Mouse (Mus musculus): ENCODE measurements around the gene Pde8a. TPM values are rescaled to one million over a fixed set of nuclear protein-coding genes. Genes with fewer than 3 reads are reported as not detected.

The Pde8a gene
- polyA plus RNA-seq, 1 experiment, result 3.5 TPM

- 83% methylated on average over 3 of the region's 3 CpGs for WGBS
- TF ChIP-seq POLR2A (IDR thresholded peaks at IDR 0.05; ENCODE audit: low read depth, low read length) (no peak), CTCF (IDR thresholded peaks at IDR 0.05; ENCODE audit: extremely low read depth, insufficient read length, insufficient replicate concordance, low read depth, low read length) (no peak)
- H3K4me1 ChIP-seq (ENCODE audit: control insufficient read depth, insufficient read depth, insufficient read length, low read length), result no peaks in the 10 kb centered on the region; the same call in 1 of the 2 replicates
- H3K36me3 ChIP-seq (ENCODE audit: control insufficient read depth, insufficient read depth, low read length), result no peaks in the 10 kb centered on the region
- no peaks in the 10 kb centered on the region for H3K27me3 ChIP-seq (ENCODE audit: control insufficient read depth, insufficient read depth, low read length)
- no peak overlapping the region for H3K4me3 ChIP-seq (ENCODE audit: low read depth, low read length)
- no peak overlapping the region for H3K27ac ChIP-seq (ENCODE audit: insufficient read depth, low read depth, low read length)
Observed at GRCm38 (mm10) chr7:81220381-81220780, 7.0 kb downstream of the Pde8a start.

GRCm38 (mm10) chr7:81224260-81224659 lies 10.9 kb downstream of the Pde8a start:
- Histone ChIP-seq H3K27me3 (ENCODE audit: control insufficient read depth, insufficient read depth, low read length) (no peaks in the 10 kb centered on the region), H3K4me1 (ENCODE audit: control insufficient read depth, insufficient read depth, insufficient read length, low read length) (no peaks in the 10 kb centered on the region; the same call in 1 of the 2 replicates), H3K36me3 (ENCODE audit: control insufficient read depth, insufficient read depth, low read length) (no peaks in the 10 kb centered on the region), H3K27ac (ENCODE audit: insufficient read depth, low read depth, low read length) (no peak overlapping the region), H3K4me3 (ENCODE audit: low read depth, low read length) (no peak overlapping the region)
- TF ChIP-seq CTCF (IDR thresholded peaks at IDR 0.05; ENCODE audit: extremely low read depth, insufficient read length, insufficient replicate concordance, low read depth, low read length), result no peak
- no peak for TF ChIP-seq POLR2A (IDR thresholded peaks at IDR 0.05; ENCODE audit: low read depth, low read length)
- WGBS, result 87% methylated on average over 7 of the region's 7 CpGs

- TF ChIP-seq POLR2A (IDR thresholded peaks at IDR 0.05; ENCODE audit: low read depth, low read length), result no peak
- no peak overlapping the region for H3K27ac ChIP-seq (ENCODE audit: insufficient read depth, low read depth, low read length)
- WGBS, result 76% methylated on average over 7 of the region's 7 CpGs
Observed at GRCm38 (mm10) chr7:81230091-81230792, 16.8 kb downstream of the Pde8a start.

GRCm38 (mm10) chr7:81232674-81233073 lies 19.3 kb downstream of the Pde8a start:
- Histone ChIP-seq H3K36me3 (ENCODE audit: control insufficient read depth, insufficient read depth, low read length) (no peaks in the 10 kb centered on the region), H3K4me1 (ENCODE audit: control insufficient read depth, insufficient read depth, insufficient read length, low read length) (no peaks in the 10 kb centered on the region), H3K4me3 (ENCODE audit: low read depth, low read length) (no peak overlapping the region), H3K27ac (ENCODE audit: insufficient read depth, low read depth, low read length) (no peak overlapping the region), H3K27me3 (ENCODE audit: control insufficient read depth, insufficient read depth, low read length) (no peaks in the 10 kb centered on the region)
- TF ChIP-seq CTCF (IDR thresholded peaks at IDR 0.05; ENCODE audit: extremely low read depth, insufficient read length, insufficient replicate concordance, low read depth, low read length) (no peak), POLR2A (IDR thresholded peaks at IDR 0.05; ENCODE audit: low read depth, low read length) (no peak)
- WGBS, result 91% methylated on average over 2 of the region's 2 CpGs

More at GRCm38 (mm10) chr7:81230091-81230792, 16.8 kb downstream of the Pde8a start:
- no peaks in the 10 kb centered on the region for H3K27me3 ChIP-seq (ENCODE audit: control insufficient read depth, insufficient read depth, low read length)
- H3K4me1 ChIP-seq (ENCODE audit: control insufficient read depth, insufficient read depth, insufficient read length, low read length), result no peaks in the 10 kb centered on the region
- H3K4me3 ChIP-seq (ENCODE audit: low read depth, low read length), result no peak overlapping the region
- H3K36me3 ChIP-seq (ENCODE audit: control insufficient read depth, insufficient read depth, low read length), result no peaks in the 10 kb centered on the region

GRCm38 (mm10) chr7:81235117-81235516 lies 21.7 kb downstream of the Pde8a start:
- no peaks in the 10 kb centered on the region for H3K27me3 ChIP-seq (ENCODE audit: control insufficient read depth, insufficient read depth, low read length)
- TF ChIP-seq POLR2A (IDR thresholded peaks at IDR 0.05; ENCODE audit: low read depth, low read length) (no peak), CTCF (IDR thresholded peaks at IDR 0.05; ENCODE audit: extremely low read depth, insufficient read length, insufficient replicate concordance, low read depth, low read length) (no peak)
- H3K36me3 ChIP-seq (ENCODE audit: control insufficient read depth, insufficient read depth, low read length), result no peaks in the 10 kb centered on the region
- H3K27ac ChIP-seq (ENCODE audit: insufficient read depth, low read depth, low read length), result no peak overlapping the region
- no peaks in the 10 kb centered on the region for H3K4me1 ChIP-seq (ENCODE audit: control insufficient read depth, insufficient read depth, insufficient read length, low read length)
- H3K4me3 ChIP-seq (ENCODE audit: low read depth, low read length), result no peak overlapping the region
- WGBS, result 78% methylated on average over 2 of the region's 2 CpGs

GRCm38 (mm10) chr7:81235600-81236223 lies 22.3 kb downstream of the Pde8a start:
- no peak overlapping the region for H3K27ac ChIP-seq (ENCODE audit: insufficient read depth, low read depth, low read length)
- H3K36me3 ChIP-seq (ENCODE audit: control insufficient read depth, insufficient read depth, low read length), result no peaks in the 10 kb centered on the region
- TF ChIP-seq POLR2A (IDR thresholded peaks at IDR 0.05; ENCODE audit: low read depth, low read length) (no peak), CTCF (IDR thresholded peaks at IDR 0.05; ENCODE audit: extremely low read depth, insufficient read length, insufficient replicate concordance, low read depth, low read length) (no peak)
- H3K4me1 ChIP-seq (ENCODE audit: control insufficient read depth, insufficient read depth, insufficient read length, low read length), result no peaks in the 10 kb centered on the region
- no peaks in the 10 kb centered on the region for H3K27me3 ChIP-seq (ENCODE audit: control insufficient read depth, insufficient read depth, low read length)
- no peak overlapping the region for H3K4me3 ChIP-seq (ENCODE audit: low read depth, low read length)
- WGBS, result 76% methylated on average over 4 of the region's 4 CpGs

- TF ChIP-seq POLR2A (IDR thresholded peaks at IDR 0.05; ENCODE audit: low read depth, low read length), result no peak
- WGBS, result 35% methylated on average over 5 of the region's 5 CpGs
- H3K36me3 ChIP-seq (ENCODE audit: control insufficient read depth, insufficient read depth, low read length), result no peaks in the 10 kb centered on the region
Observed at GRCm38 (mm10) chr7:81243361-81243760, 30.0 kb downstream of the Pde8a start.

More at GRCm38 (mm10) chr7:81243361-81243760, 30.0 kb downstream of the Pde8a start:
- Histone ChIP-seq H3K4me1 (ENCODE audit: control insufficient read depth, insufficient read depth, insufficient read length, low read length) (no peaks in the 10 kb centered on the region), H3K27me3 (ENCODE audit: control insufficient read depth, insufficient read depth, low read length) (no peaks in the 10 kb centered on the region), H3K4me3 (ENCODE audit: low read depth, low read length) (no peak overlapping the region), H3K27ac (ENCODE audit: insufficient read depth, low read depth, low read length) (no peak overlapping the region)
